Mouse (Mus musculus): ENCODE measurements around the gene Tpgs1. TPM values are rescaled to one million over a fixed set of nuclear protein-coding genes. Genes with fewer than 3 reads are reported as not detected.

Gene Tpgs1
- polyA plus RNA-seq, 1 experiment from 2014 or later: 99.8 TPM

GRCm38 (mm10) chr10:79649070-79649751 is 20.0 kb upstream of the Tpgs1 start:
- H3K36me3 ChIP-seq (replicated peaks): no peaks in the 10 kb centered on the region
- no peak overlapping the region for H3K4me3 ChIP-seq
- H3K4me2 ChIP-seq: no peak overlapping the region
- no peaks in the 10 kb centered on the region for H3K27me3 ChIP-seq (replicated peaks)
- H3K4me1 ChIP-seq: peaks cover 5% of the 10 kb centered on the region
- no peak overlapping the region for H3K9ac ChIP-seq
- H3K27ac ChIP-seq: no peak overlapping the region
- ATAC-seq (replicated peaks): no peak; the same call in 1 of the 2 replicates
- no peaks in the 10 kb centered on the region for H3K9me3 ChIP-seq
- WGBS: 31% methylated on average over 7 of the region's 7 CpGs

GRCm38 (mm10) chr10:79652789-79653188 is 16.4 kb upstream of the Tpgs1 start:
- H3K36me3 ChIP-seq (replicated peaks): no peaks in the 10 kb centered on the region
- WGBS: 84% methylated on average over 7 of the region's 7 CpGs
- H3K27me3 ChIP-seq (replicated peaks): no peaks in the 10 kb centered on the region
- ATAC-seq (replicated peaks): no peak
- H3K4me3 ChIP-seq: no peak overlapping the region
- H3K4me1 ChIP-seq: peaks cover 23% of the 10 kb centered on the region
- H3K9me3 ChIP-seq: no peaks in the 10 kb centered on the region
- H3K4me2 ChIP-seq: no peak overlapping the region
- H3K27ac ChIP-seq: no peak overlapping the region
- H3K9ac ChIP-seq: no peak overlapping the region

- Histone ChIP-seq H3K9me3 (no peaks in the 10 kb centered on the region), H3K4me1 (peaks cover 23% of the 10 kb centered on the region), H3K27ac (peak overlapping the region; percentile 79), H3K27me3 (replicated peaks) (no peaks in the 10 kb centered on the region), H3K36me3 (replicated peaks) (no peaks in the 10 kb centered on the region), H3K9ac (no peak overlapping the region), H3K4me3 (no peak overlapping the region), H3K4me2 (peak overlapping the region; percentile 16; the same call in 1 of the 2 replicates)
- WGBS: 8% methylated on average over 1 of the region's 1 CpGs
- peak; percentile 93 for ATAC-seq (replicated peaks)
Measured at GRCm38 (mm10) chr10:79654946-79655395, 14.2 kb upstream of the Tpgs1 start.

- peaks cover 22% of the 10 kb centered on the region for H3K4me1 ChIP-seq
- no peak overlapping the region for H3K27ac ChIP-seq
- H3K36me3 ChIP-seq (replicated peaks): no peaks in the 10 kb centered on the region
- H3K9me3 ChIP-seq: no peaks in the 10 kb centered on the region
- no peak for ATAC-seq (replicated peaks)
- H3K9ac ChIP-seq: no peak overlapping the region
- H3K27me3 ChIP-seq (replicated peaks): no peaks in the 10 kb centered on the region
- H3K4me2 ChIP-seq: no peak overlapping the region
- H3K4me3 ChIP-seq: no peak overlapping the region
- WGBS: 14% methylated on average over 4 of the region's 4 CpGs
Measured at GRCm38 (mm10) chr10:79658829-79659228, 10.3 kb upstream of the Tpgs1 start.

GRCm38 (mm10) chr10:79660298-79660697 is 8.9 kb upstream of the Tpgs1 start:
- no peak overlapping the region for H3K4me3 ChIP-seq
- no peaks in the 10 kb centered on the region for H3K27me3 ChIP-seq (replicated peaks)
- WGBS: 81% methylated on average over 2 of the region's 2 CpGs
- no peak overlapping the region for H3K4me2 ChIP-seq
- H3K9ac ChIP-seq: no peak overlapping the region
- no peak for ATAC-seq (replicated peaks)
- no peaks in the 10 kb centered on the region for H3K9me3 ChIP-seq
- no peaks in the 10 kb centered on the region for H3K36me3 ChIP-seq (replicated peaks)
- no peak overlapping the region for H3K27ac ChIP-seq
- peaks cover 7% of the 10 kb centered on the region for H3K4me1 ChIP-seq

- no peak overlapping the region for H3K9ac ChIP-seq
- no peak for ATAC-seq (replicated peaks)
- H3K4me1 ChIP-seq: no peaks in the 10 kb centered on the region
- H3K4me3 ChIP-seq: no peak overlapping the region
- WGBS: 50% methylated on average over 3 of the region's 3 CpGs
- H3K27me3 ChIP-seq (replicated peaks): no peaks in the 10 kb centered on the region
- H3K9me3 ChIP-seq: no peaks in the 10 kb centered on the region
- no peak overlapping the region for H3K4me2 ChIP-seq
- H3K27ac ChIP-seq: no peak overlapping the region
- no peaks in the 10 kb centered on the region for H3K36me3 ChIP-seq (replicated peaks)
Measured at GRCm38 (mm10) chr10:79661861-79662260, 7.3 kb upstream of the Tpgs1 start.

GRCm38 (mm10) chr10:79664131-79664665 is 5.0 kb upstream of the Tpgs1 start, which contains the start of gene Madcam1:
Madcam1 (plus strand) TSS chr10:79664559.
- H3K9me3 ChIP-seq: no peaks in the 10 kb centered on the region
- no peak within 1 kb of the TSS for H3K4me3 ChIP-seq
- H3K27ac ChIP-seq: no peak within 1 kb of the TSS
- no peak for ATAC-seq (replicated peaks)
- no peaks in the 10 kb centered on the region for H3K36me3 ChIP-seq (replicated peaks)
- no peaks in the 10 kb centered on the region for H3K27me3 ChIP-seq (replicated peaks)
- H3K9ac ChIP-seq: no peak within 1 kb of the TSS
- 12% methylated on average over 13 of the region's 13 CpGs for WGBS
- peaks cover 11% of the 10 kb centered on the region for H3K4me1 ChIP-seq
- H3K4me2 ChIP-seq: no peak within 1 kb of the TSS

GRCm38 (mm10) chr10:79665051-79665450 is 4.1 kb upstream of the Tpgs1 start:
- Histone ChIP-seq H3K27ac (no peak overlapping the region), H3K4me2 (no peak overlapping the region), H3K4me3 (no peak overlapping the region), H3K4me1 (peaks cover 12% of the 10 kb centered on the region), H3K9me3 (no peaks in the 10 kb centered on the region), H3K27me3 (replicated peaks) (no peaks in the 10 kb centered on the region), H3K36me3 (replicated peaks) (no peaks in the 10 kb centered on the region), H3K9ac (no peak overlapping the region)
- ATAC-seq (replicated peaks): no peak
- WGBS: 82% methylated on average over 8 of the region's 8 CpGs

GRCm38 (mm10) chr10:79666493-79666892 is 2.7 kb upstream of the Tpgs1 start:
- H3K4me3 ChIP-seq: no peak overlapping the region
- 78% methylated on average over 9 of the region's 9 CpGs for WGBS
- no peak overlapping the region for H3K9ac ChIP-seq
- H3K4me2 ChIP-seq: no peak overlapping the region
- ATAC-seq (replicated peaks): no peak
- H3K36me3 ChIP-seq (replicated peaks): no peaks in the 10 kb centered on the region
- no peaks in the 10 kb centered on the region for H3K27me3 ChIP-seq (replicated peaks)
- H3K27ac ChIP-seq: no peak overlapping the region
- no peaks in the 10 kb centered on the region for H3K9me3 ChIP-seq
- peaks cover 26% of the 10 kb centered on the region for H3K4me1 ChIP-seq

- no peaks in the 10 kb centered on the region for H3K9me3 ChIP-seq
- H3K27ac ChIP-seq: peak overlapping the region; percentile 99
- peak overlapping the region; percentile 90 for H3K9ac ChIP-seq
- H3K36me3 ChIP-seq (replicated peaks): no peaks in the 10 kb centered on the region; the same call in 1 of the 2 replicates
- H3K4me2 ChIP-seq: peak overlapping the region; percentile 85
- 83% methylated on average over 5 of the region's 5 CpGs for WGBS
- peaks cover 32% of the 10 kb centered on the region for H3K4me1 ChIP-seq
- no peaks in the 10 kb centered on the region for H3K27me3 ChIP-seq (replicated peaks)
- no peak for ATAC-seq (replicated peaks)
- H3K4me3 ChIP-seq: peak overlapping the region; percentile 90
Measured at GRCm38 (mm10) chr10:79668076-79668475, 1.1 kb upstream of the Tpgs1 start.

GRCm38 (mm10) chr10:79669576-79670057 is 448 bp downstream of the Tpgs1 start:
- H3K27ac ChIP-seq: peak overlapping the region; percentile 99
- H3K4me2 ChIP-seq: peak overlapping the region; percentile 85
- WGBS: under 1% methylated on average over 47 of the region's 47 CpGs
- peaks cover 32% of the 10 kb centered on the region for H3K4me1 ChIP-seq
- H3K27me3 ChIP-seq (replicated peaks): no peaks in the 10 kb centered on the region
- H3K36me3 ChIP-seq (replicated peaks): no peaks in the 10 kb centered on the region; the same call in 1 of the 2 replicates
- H3K9me3 ChIP-seq: no peaks in the 10 kb centered on the region
- peak; percentile 78 for ATAC-seq (replicated peaks)
- H3K9ac ChIP-seq: peak overlapping the region; percentile 90
- H3K4me3 ChIP-seq: peak overlapping the region; percentile 90

GRCm38 (mm10) chr10:79670071-79670888 is 1.1 kb downstream of the Tpgs1 start:
- WGBS: 32% methylated on average over 15 of the region's 15 CpGs
- Histone ChIP-seq H3K36me3 (replicated peaks) (peaks cover under 1% of the 10 kb centered on the region; the same call in 1 of the 2 replicates), H3K27me3 (replicated peaks) (no peaks in the 10 kb centered on the region), H3K9ac (peak overlapping the region; percentile 90), H3K9me3 (no peaks in the 10 kb centered on the region), H3K27ac (peak overlapping the region; percentile 99), H3K4me1 (peaks cover 32% of the 10 kb centered on the region), H3K4me2 (peak overlapping the region; percentile 85), H3K4me3 (peak overlapping the region; percentile 90)
- peak; percentile 34 for ATAC-seq (replicated peaks)
